Mouse (Mus musculus) megakaryocyte, adult 5-6 weeks (primary cell): ENCODE measurements around the gene Snx4. TPM values are rescaled to one million over a fixed set of nuclear protein-coding genes. Genes with fewer than 3 reads are reported as not detected.

ENCODE experiments used
- ATAC-seq: 2 replicates; pipeline ENCODE4 v1.8.0; 2016; ENCODE audit warnings: mild to moderate bottlenecking, inconsistent platforms; ENCODE audit not compliant: poor library complexity, severe bottlenecking
- total RNA-seq, 2 experiments: library from RNA; stranded (forward) in 1 of 2; stranded (reverse) in 1 of 2; fragments of 153-499, 151-499 nt in 1 of 2; fragments of 221-1000, 200-1000 nt in 1 of 2; gene quantifications; 2 replicates each; pipeline versions ENCODE4 v1.2.3 to v1.2.4; 2015 to 2017

Snx4 gene
- total RNA-seq, 2 experiments from 2014 or later: 61.0 to 88.0 TPM

DNA sequence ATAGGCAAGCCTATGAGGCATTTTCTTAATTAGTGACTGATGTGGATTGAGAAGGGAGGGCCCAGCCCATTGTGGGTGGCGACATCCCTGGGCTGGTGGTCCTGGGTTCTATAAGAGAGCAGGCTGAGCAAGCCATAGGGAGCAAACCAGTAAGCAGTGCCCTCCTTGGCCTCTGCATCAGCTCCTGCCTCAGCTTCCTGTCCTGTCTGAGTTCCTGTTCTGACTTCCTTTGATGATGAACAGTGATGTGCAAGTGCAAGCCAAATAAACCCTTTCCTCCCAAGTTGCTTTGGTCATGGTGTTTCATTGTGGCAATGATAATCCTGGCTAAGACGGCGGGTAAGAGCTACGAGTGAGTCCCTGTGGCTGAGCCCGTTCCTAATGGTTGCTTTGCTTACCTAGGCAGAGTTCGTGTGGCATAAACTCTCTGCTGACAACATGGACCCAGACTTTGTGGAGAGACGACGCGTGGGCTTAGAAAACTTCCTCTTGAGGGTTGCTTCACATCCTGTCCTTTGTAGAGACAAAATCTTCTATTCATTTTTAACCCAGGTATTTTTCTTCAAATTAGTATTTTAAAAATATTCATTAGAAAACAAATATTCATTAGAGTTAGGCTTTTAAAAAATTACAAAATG is 16.5 kb downstream of the Snx4 start:
- ATAC-seq: peak; percentile 63; the same call in 1 of the 2 replicates

DNA sequence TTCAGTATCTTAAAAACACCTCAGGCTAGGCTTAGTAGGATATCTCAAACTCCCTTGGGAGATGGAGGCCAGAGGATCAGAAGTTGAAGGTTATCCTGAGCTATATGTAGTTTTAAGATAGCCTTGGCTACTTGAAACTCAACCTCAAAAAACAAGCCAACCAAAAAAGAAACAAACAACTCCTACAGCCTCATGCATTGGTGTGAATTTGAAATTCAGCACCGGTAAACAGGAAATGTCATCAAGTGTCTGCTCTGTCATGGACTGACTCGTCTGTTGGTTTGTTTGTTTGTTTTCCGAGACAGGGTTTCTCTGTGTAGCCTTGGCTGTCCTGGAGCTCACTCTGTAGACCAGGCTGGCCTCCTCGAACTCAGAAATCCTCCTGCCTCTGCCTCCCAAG is 20.6 kb downstream of the Snx4 start:
- no peak for ATAC-seq

DNA sequence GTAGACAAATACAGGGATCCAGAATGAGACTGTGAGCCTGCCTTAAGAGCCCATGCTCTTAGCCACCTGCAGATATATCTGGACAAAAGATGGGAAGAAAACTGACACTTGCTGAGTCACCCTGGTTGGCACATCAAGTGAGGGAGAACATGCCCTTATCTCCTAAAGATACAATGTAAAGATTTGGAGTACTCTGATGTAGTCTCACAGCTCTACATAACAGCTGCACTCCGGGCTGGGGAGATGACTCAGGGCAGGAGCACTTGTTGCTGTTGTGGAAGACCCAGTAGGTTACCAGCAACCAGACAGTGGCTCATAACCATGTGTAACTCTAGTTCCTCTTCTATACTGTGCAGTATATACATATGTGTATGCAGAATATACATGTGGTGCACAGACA is 31.8 kb downstream of the Snx4 start:
- no peak for ATAC-seq

DNA sequence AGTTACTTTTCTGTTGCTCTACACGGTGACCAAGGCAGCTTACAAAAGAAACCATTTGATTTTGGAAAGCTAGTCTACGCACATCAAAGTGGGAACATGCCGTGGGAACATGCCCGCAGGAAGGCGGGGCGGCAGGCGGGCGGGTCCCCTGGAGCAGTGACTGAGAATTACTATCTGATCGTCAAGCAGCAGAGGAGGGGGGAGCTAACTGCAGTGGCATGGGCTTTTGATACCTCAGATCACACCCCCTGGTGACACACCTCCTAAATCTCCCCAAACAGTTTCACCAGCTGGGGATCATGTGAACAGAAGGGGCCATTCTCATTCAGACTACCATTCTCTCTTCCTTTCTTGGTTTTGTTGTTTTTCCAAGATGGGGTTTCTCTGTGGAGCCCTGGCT is 37.3 kb downstream of the Snx4 start:
- no peak for ATAC-seq

DNA sequence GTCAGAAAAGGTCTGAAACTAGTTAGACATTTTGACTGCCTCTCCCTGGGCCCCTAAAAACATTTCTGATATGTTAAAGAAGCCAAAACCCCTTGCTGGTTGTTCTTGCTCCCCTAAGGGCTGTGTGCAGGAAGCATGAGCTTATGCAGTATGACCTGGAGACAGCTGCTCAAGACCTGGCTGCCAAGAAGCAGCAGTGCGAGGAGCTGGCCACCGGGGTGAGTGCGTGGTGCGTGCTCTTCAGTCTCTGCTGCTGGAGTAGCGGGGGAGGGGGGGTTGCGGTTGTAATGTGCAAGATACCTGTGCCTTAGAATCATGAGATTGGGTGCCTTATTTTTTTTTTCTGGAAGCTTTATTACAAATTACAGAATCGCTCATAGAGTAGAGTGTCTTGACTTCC is 38.7 kb downstream of the Snx4 start:
- ATAC-seq: no peak

DNA sequence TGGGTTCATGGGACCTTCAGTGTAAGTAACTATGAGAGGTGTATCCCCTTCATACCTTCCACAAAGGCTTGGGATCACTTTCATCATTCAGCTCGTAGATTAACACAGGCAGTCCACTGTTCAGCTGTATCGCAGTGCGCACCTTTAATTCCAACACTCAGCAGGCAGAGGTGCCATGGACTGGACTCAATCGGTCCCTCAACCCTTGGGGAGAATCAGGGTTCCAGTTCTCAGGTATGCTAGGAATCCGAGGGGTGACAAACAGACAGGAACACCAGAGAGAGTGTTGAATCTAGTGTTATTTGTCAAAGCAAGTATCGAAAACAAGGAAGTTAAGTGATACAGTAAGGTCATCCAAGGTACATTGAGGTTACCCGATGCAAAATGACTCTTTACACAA is 41.0 kb downstream of the Snx4 start:
- no peak for ATAC-seq

DNA sequence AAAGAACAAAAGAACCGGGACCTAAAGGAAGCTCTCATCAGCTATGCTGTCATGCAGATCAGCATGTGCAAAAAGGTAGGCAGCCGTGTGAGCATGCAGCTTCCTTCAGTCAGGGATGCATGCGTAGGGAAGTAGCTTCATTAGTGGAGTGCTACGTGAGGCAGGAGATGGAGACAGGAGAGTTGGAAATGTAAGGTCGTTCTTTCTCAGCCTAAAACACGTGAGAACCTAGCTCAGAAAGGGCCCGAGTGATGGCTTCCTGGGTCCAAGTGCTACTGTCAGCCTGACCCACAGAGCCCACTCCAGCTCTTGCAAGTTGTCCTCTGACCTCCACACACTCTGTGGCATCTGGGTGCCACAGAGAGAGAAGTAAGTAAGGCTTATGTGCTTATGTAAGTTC is 43.4 kb downstream of the Snx4 start:
- ATAC-seq: no peak

DNA sequence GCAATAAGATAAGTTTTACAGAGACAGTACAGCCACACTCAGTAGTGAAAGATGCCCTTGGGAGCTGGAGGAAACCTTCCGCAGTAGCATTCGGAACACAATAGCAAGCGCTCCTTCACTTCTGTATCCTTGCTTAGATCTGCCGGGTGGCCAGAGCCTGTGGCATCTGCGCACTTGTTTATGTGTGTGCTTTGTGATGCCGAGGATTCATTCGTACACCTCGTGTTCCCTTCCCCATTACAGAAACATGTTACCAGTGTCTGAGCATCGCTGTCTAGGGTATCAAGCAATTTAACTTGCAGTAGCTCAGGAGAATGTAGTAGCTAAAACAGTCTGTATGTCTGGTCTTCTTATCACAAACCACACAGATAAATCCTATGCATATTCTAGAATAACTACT is 44.1 kb downstream of the Snx4 start:
- no peak for ATAC-seq

DNA sequence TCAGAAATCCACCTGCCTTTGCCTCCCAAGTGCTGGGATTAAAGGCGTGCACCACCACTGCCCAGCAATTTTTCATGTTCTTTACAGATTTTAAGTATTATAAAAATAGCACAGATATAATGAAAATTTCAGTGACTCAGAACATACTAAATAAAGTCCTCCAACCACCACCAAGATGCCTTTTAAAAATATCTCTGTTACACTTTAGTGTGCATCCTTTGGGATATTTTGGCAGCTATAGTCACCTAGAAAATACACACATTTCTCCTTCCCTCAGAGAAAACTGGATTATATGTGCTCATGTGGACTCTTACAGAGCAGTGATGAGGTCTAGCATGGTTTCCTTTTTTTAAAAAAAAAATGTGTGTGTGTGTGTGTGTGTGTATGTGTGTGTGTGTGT is 46.3 kb downstream of the Snx4 start:
- ATAC-seq: no peak

DNA sequence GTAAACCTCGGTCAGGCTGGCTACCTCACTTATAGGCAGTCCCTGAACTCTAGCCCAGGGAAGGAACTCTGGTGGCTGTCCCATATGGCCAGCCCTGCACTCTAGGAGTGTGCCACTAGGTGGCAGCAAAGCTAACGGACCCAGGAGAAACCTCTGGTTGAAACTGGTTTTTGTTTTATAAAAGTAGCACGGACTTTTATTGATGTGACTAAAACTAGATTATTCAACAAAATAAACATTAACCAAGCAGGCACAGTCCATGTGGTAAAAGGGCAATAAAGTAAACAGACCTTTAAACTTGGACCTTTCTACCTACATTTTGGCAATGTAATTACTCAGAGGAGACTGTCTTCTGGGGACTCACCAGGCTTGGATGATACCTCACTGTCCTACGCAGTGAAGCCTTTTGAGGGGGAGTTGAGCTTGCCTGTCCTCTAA is 55.4 kb downstream of the Snx4 start:
- peak; percentile 85 for ATAC-seq

DNA sequence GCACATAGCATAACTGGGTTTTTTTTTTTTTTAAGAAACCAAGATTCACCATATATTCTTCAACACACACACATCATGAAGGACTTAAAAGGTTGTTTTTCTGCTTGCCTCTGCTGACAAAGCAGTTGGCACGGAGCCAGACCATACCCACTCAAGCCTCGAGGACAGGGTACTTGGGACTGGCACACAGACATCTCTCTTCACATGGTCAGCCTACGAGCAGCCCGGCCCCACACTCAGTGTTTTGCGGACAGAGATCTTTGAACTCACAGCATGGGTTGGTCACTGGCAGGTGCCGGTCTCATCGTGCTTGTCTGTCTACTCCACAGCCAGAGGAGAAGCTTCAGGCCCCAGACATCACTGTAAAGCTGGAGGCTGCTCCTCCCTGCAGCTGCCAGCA is 56.5 kb downstream of the Snx4 start:
- no peak for ATAC-seq

DNA sequence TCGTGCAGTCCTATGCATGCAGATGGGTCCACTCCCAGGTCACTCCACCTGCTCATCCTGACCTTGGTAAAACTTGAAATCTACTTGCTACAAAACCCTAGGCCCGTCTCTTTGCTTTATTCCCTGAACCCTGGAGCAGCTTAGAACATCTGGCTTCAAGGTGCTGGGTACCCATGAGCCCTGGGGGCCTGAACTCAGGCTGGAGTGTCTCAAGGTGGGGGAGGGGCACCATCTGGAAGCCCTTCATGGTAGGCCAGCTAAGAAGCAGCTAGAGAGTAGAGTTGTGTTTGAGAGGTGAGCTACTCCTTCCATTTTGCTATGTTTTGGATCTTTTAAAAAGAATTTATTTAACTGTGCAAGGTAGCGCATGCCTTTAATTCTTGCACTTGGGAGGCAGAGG is 57.8 kb downstream of the Snx4 start:
- ATAC-seq: no peak

DNA sequence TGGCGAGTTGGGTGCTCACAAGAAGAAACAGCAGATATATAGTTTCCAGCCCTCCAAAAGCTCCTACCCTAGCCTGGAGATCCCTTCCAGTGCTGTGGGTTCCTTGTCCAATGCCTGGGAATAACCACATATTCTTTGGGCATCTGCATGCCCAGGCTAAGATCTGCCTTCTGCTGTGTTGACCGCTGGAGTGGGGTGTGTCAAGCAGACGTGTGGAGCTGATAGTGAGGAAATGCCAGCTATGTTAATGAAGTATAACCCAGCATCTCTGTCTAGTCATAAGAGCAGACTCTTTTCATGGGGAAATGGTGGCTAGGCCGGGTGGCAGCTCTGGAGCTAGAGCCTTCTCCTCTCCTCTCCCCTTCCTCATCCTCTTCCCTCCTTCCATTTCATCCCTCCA is 64.4 kb downstream of the Snx4 start:
- ATAC-seq: no peak

DNA sequence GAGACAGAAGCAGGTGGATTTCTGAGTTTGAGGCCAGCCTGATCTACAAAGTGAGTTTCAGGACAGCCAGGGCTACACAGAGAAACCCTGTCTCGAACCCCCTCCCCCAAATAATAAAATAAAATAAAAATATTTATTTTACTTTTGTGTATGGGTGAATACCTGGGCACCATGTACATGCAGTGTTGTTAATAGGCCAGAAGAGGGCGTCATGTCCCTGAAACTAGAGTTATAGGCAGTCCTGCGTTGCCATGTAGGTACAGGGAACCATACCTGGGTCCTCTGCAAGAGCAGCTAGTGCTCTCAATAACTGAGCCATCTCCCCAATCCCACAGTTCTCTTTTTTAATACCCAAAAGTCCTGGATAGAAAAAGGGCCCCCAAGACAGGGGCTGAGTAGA is 66.4 kb downstream of the Snx4 start:
- no peak for ATAC-seq

DNA sequence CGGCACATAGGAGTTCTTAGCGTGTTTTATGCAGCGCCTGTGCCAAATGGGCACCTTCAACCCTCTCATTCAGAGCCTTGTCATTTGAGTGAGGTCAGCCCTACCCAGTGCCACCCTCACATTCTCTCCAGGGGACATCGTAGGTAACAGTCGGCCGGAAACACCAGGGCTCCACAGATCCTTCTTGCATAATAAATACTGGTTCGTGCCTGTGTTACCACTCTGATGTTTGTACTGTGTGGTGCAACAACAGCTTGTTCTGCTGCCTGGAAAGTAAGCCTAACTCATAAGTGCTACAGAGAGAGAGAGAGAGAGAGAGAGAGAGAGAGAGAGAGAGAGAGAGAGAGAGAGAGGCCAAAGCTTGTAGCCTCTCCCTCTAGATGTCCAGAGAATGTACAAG is 66.8 kb downstream of the Snx4 start:
- no peak for ATAC-seq

DNA sequence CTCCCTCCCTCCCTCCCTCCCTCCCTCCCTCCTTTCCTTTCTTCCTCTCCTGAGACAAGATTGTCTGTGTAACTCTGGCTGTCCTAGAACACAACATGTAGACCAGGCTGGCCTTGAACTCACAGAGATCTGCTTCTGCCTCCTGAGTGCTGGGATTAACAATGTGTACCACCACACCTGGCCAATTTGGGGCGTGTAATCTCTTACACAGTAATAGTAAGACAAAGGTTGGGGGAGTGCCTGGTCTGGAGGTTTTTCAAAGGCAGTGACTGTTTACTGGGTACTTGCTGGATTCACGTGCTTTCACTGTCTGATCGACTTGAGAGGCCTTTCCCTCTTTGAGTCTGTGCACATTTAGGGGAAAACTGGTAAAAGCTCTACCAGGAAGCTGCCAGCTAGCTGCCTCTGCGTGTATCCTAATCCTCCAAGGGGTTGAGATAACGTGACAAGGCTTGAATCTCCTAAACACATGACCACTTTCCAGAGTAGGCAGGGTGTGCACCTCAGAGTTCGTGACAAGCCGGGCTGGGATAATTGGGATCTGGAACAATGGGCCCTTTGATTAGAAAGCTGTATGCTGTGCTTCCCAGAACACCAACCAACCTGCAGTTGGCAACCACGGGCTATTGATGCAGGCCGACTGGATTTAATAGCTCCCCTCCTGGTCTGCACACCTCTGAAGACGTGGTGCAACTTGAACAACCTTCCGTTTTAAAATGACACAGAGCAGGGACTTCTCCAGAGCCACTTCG is 74.6 kb downstream of the Snx4 start:
- ATAC-seq: no peak

DNA sequence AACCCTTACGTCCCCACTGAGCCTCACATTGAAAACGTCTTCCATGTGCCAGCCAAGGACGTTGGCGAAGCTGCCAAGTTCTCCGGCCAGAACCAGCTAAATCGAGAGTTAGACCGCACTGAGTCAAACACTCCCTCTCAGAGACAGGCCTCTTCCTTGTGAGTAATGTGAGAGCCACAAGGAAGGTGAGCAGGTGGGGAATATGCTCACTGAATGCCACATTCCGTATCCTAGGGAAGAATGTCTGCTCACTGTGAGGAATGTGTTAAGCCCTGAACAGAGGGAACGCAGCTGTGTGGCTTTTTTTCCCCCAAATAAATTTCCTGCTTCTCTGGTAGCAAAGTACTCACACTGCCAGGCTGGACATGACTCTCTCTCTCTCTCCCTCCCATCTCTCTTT is 75.3 kb downstream of the Snx4 start:
- no peak for ATAC-seq

DNA sequence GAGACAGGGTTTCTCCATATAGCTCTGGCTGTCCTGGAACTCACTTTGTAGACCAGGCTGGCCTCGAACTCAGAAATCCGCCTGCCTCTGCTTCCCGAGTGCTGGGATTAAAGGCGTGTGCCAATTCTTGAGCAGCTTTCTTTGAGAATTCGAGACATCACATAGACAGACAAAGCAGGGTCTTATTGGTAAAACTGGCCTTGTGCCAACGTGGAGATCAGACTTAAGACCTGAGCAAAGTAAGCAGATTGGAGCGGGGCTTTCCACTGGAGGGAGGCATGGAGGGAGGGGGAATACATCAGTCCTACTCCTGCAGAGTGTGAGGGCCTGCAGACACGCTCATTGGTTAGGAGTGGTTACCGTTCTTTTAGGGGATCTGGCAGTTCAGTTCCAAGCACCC is 75.9 kb downstream of the Snx4 start:
- no peak for ATAC-seq

DNA sequence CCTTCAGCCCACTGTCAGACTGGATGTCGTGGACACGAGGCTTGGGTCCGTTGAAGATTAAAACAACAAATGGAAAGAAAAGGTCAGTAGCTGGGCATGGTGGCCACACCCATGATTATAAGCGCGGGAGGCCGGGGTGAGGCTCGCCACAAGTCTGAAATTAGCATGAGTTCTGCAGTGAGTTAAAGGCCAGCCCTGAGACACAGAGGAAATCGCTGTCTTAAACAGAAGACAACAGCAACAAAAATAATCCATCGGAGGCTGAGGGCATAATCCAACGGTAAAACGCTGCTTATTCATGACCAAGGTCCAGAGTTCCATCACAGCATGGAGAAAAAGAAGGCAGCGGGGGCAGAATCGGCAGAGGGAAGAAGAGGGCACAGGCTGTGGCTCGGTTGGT is 81.8 kb downstream of the Snx4 start:
- ATAC-seq: no peak

DNA sequence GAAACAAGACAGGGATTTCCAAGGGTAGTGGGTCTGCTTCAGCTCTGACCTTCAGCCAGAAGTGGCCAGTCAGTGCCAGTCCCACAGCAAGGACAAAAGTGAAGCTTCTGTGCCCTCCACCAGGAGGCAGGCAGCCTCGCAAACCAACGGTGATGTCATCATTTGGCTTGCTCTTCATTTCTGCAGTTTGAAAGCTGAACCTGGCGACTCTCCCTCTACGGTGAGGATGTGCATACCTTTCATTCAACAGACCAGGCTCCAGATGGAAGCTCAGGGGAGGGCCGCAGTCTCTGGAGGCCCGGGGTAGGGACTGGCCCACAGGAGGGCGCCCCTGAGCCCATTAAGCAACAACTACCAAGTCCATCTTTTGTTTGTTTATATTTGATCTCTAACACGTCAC is 85.9 kb downstream of the Snx4 start:
- ATAC-seq: peak; percentile 73

DNA sequence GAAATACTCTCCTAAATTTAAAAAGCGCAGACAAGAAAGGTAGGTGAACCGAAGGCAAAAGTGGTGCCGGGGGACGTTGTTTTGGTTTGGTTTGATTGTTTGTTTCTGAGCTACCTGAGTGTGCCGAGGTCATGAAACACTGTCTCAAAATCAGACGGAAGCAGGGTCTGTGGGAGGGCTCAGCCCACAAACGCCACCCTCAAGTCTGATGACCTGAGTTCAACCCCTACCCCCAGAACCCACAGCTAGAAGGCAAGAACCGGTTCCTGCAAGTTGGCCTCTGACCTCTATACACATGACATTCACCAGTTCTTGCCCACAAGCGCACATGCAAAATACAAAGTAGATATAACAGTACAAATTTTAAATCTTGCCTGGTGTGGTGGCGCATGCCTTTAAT is 86.4 kb downstream of the Snx4 start:
- no peak for ATAC-seq

DNA sequence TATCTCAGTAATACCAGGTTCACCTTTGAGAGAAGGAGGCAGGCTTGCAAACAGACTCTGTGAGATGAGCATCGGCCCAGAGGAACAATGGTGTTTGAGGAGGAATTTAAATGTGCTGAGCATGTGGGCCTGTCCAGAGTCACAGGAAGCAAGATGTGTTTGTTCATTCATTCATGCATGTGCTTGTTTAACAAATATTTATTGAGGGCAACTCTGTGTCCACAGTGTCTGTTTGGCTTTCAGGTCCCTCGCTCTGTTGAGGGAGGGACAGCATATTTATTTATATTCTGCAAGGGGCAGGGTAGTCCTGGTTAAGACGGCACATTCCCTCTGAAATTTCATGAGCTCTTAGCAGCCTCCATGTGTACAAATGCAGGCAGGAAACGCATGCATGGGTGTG is 87.2 kb downstream of the Snx4 start:
- no peak for ATAC-seq

DNA sequence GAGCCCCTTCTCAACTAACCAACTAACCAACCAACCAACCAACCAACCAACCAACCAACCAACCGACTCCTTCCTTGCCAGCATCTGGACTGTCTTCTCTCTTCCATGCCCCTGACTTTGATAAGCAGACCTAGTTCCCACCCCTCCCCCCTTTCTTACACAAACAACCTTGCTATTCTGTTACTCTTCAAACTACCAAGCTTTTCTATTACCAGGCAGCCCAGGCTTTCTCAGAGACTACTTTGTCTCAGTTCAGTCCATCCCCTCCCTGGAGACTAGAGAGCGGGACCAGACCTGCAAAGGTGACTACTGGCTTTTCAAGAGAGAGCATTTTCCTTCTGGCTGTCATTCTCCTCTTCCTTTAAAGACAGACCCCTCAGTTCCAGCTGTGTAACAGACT is 88.2 kb downstream of the Snx4 start:
- no peak for ATAC-seq
